Mouse (Mus musculus) megakaryocyte, embryonic 14.5 days (primary cell): ENCODE data around the gene Adamts20.

Experiments
- FLI1 ChIP-seq: IDR thresholded peaks from 2 replicates; pipeline ENCODE4 v1.6.1; 2012; ENCODE audit warnings: low read length, inconsistent platforms, mixed read lengths
- GATA1 ChIP-seq: IDR thresholded peaks from 3 replicates; pipeline ENCODE4 v1.6.1; 2012; ENCODE audit warnings: mixed read lengths, low read length, inconsistent platforms, borderline replicate concordance

DNA sequence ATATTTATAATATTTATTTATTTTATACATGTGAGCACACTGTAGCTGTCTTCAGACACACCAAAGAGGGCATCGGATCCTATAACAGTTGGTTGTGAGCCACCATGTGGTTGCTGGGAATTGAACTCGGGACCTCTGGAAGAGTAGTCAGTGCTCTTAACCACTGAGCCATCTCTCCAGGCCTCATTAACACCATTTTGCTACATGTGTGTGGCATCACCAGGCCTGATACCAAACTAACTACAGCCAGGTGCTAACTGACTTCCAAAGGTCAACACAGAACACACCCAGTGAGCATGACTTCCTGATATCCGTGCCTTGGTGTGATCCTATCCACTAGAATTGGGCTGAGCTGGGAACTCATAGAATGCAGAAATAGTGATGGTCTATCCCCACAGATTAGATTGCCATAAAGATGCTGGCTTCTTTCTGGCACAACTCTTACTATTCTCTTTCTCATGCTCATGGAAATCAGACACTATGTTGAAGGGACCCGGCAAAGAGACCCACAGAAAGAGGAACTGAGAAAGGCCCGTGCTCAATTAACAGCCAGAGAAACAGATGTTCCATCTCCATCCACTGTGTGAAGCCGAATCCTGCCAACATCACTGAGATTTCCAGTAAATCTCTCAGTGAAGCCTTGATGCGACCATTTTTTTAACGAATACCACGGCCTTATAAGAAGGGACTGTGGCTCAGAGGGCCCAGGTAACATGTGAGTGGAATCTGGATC, 37.6 kb downstream of the Adamts20 start:
- TF ChIP-seq GATA1 (no peak), FLI1 (no peak)
